Mouse (Mus musculus) MEL (cell line): ENCODE results near the gene Synpr.

Experiments
- CHD1 ChIP-seq: IDR thresholded peaks from 2 replicates; pipeline ENCODE4 v1.6.1; 2012; ENCODE audit warnings: low read depth, mild to moderate bottlenecking, inconsistent platforms, low read length, improper control_type of control experiment
- CTCF ChIP-seq, 3 experiments: IDR thresholded peaks in 2 of 3; conservative IDR thresholded peaks in 1 of 3; 2 replicates each; pipeline ENCODE4 v1.5.1; 2011 to 2012; ENCODE audit warnings: low read length in 3 of 3, low read depth in 2 of 3, mild to moderate bottlenecking in 2 of 3, improper control_type of control experiment in 1 of 3, inconsistent platforms in 1 of 3, mixed read lengths in 1 of 3, moderate library complexity in 1 of 3; ENCODE audit not compliant: control insufficient read depth in 1 of 3, insufficient read depth in 1 of 3, poor library complexity in 1 of 3, severe bottlenecking in 1 of 3
- EP300 ChIP-seq, 2 experiments: IDR thresholded peaks; 2 replicates each; pipeline ENCODE4 v1.6.1; 2011; ENCODE audit warnings: improper control_type of control experiment in 2 of 2, low read length in 2 of 2, low read depth in 1 of 2, mild to moderate bottlenecking in 1 of 2
- MYB ChIP-seq: IDR thresholded peaks from 2 replicates; pipeline ENCODE4 v1.6.1; 2011; ENCODE audit warnings: mild to moderate bottlenecking, low read depth, low read length, improper control_type of control experiment
- NRF1 ChIP-seq: IDR thresholded peaks from 2 replicates; pipeline ENCODE4 v1.6.1; 2014; ENCODE audit warnings: low read depth, mild to moderate bottlenecking, inconsistent platforms, low read length, improper control_type of control experiment, moderate library complexity; ENCODE audit not compliant: poor library complexity, insufficient read depth, severe bottlenecking
- POLR2A ChIP-seq, 2 experiments: IDR thresholded peaks; 2 replicates each; pipeline ENCODE4 v1.6.1; 2011 to 2012; ENCODE audit warnings: low read length in 2 of 2, mild to moderate bottlenecking in 2 of 2, control low read depth in 1 of 2, improper control_type of control experiment in 1 of 2, low read depth in 1 of 2, moderate library complexity in 1 of 2; ENCODE audit not compliant: control insufficient read depth in 1 of 2, insufficient read depth in 1 of 2, poor library complexity in 1 of 2
- POLR2AphosphoS2 ChIP-seq: IDR thresholded peaks from 2 replicates; pipeline ENCODE4 v1.6.1; 2011; ENCODE audit warnings: low read length, improper control_type of control experiment
- RAD21 ChIP-seq: IDR thresholded peaks from 2 replicates; pipeline ENCODE4 v1.6.1; 2011; ENCODE audit warnings: mild to moderate bottlenecking, low read depth, low read length, improper control_type of control experiment
- SMC3 ChIP-seq: IDR thresholded peaks from 2 replicates; pipeline ENCODE4 v1.6.1; 2011; ENCODE audit warnings: low read depth, low read length, improper control_type of control experiment
- TAL1 ChIP-seq: IDR thresholded peaks from 2 replicates; pipeline ENCODE4 v1.6.1; 2012; ENCODE audit warnings: mild to moderate bottlenecking, inconsistent platforms, low read length, moderate library complexity, mixed read lengths
- TBP ChIP-seq: IDR thresholded peaks from 2 replicates; pipeline ENCODE4 v1.8.0; 2011; ENCODE audit warnings: low read depth, low read length, improper control_type of control experiment
- USF2 ChIP-seq, 2 experiments: IDR thresholded peaks; 2 replicates each; pipeline ENCODE4 v1.6.1; 2011 to 2012; ENCODE audit warnings: improper control_type of control experiment in 2 of 2, low read length in 2 of 2, borderline replicate concordance in 1 of 2, inconsistent platforms in 1 of 2, low read depth in 1 of 2, mild to moderate bottlenecking in 1 of 2; ENCODE audit not compliant: insufficient read depth in 1 of 2
- ZNF384 ChIP-seq: IDR thresholded peaks from 2 replicates; pipeline ENCODE4 v1.6.1; 2012; ENCODE audit warnings: low read depth, mild to moderate bottlenecking, inconsistent platforms, low read length, improper control_type of control experiment

DNA sequence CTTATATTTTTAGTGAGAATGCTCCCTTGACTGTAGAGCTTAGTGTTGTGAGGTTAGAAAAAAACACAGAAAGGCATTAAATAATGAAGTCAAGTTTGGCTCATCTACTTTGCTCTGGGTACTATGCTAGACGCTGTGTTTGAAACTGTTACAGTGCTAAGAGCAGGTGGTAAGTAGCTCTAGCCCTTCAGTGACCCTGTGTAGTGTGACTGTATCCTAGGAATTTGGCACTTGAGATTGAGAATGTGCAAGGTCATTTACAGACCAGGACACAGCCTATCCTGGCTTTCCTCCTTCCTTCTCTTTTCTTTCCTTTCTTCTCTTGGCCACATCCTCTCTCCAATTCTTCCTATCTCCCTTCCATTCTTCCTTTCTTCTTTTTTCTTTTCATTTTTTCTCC lies 127.1 kb downstream of the Synpr start:
- TF ChIP-seq CTCF (IDR thresholded peaks at IDR 0.05 in 2 of 3, conservative IDR thresholded peaks at IDR 0.05 in 1 of 3; ENCODE audit: control insufficient read depth in 1 of 3, insufficient read depth in 1 of 3, low read depth in 2 of 3, low read length in 3 of 3, poor library complexity in 1 of 3, severe bottlenecking in 1 of 3) (no peak), TBP (no peak), USF2 (IDR thresholded peaks at IDR 0.05; ENCODE audit: borderline replicate concordance in 1 of 2, insufficient read depth in 1 of 2, low read depth in 1 of 2, low read length in 2 of 2) (no peak), POLR2A (IDR thresholded peaks at IDR 0.05; ENCODE audit: control insufficient read depth in 1 of 2, insufficient read depth in 1 of 2, low read depth in 1 of 2, low read length in 2 of 2, poor library complexity in 1 of 2) (no peak), POLR2AphosphoS2 (no peak), ZNF384 (no peak), NRF1 (no peak), CHD1 (no peak), EP300 (IDR thresholded peaks at IDR 0.05; ENCODE audit: low read depth in 1 of 2, low read length in 2 of 2) (no peak), MYB (no peak), SMC3 (no peak), TAL1 (no peak), RAD21 (no peak)
